Comparison of ENCODE assay signal across 8 mouse cellular contexts in the genomic region with DNA sequence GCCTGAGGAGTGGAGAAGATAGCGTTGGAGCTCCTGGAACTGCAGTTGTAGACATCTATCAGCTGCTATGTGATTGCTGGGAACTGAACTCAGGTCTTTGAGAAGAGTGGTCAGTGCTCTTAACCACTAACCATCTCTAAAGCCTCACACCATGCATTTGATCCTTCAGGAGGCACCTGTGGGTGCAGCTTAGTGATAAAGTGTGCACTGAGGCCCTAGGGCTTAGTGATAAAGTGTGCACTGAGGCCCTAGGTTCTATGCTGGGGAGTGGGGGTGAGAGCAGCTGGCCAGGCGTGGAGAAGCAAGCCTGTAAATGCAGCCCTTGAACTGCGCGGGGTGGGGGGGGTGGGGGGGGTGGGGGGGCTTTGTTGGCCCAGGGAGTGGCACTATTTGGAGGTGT. TPM values are rescaled to one million over a fixed set of nuclear protein-coding genes. Genes with fewer than 3 reads are reported as not detected.
DNase-seq lines count a peak whose midpoint lies in the region; ATAC-seq and TF ChIP-seq lines count a peak whose summit lies in the region.
"Had no signal": no experiment of that assay in that cellular context is flagged by ENCODE, and none has a peak within 500 bp of the region (broad histone marks: within the 10 kb centered on the region; RNA-seq: fewer than 3 reads in every experiment).

No protein-coding gene starts in this region.

- 0 out of 2 replicates have a peak overlapping the region, but pooled peaks have one; percentile 18 for H3K9ac ChIP-seq in heart, embryonic 15.5 days
- H3K9ac ChIP-seq in hindbrain, postnatal 0 days (replicated peaks; ENCODE audit: low read length) = no peak overlapping the region

- ATAC-seq in heart, embryonic 15.5 days (replicated peaks; ENCODE audit: insufficient number of reproducible peaks, insufficient read depth, low FRiP score, low read depth) = no peak
- ATAC-seq in hindbrain, postnatal 0 days = no peak
- ATAC-seq in megakaryocyte-erythroid progenitor cell, adult 5-6 weeks (replicated peaks; ENCODE audit: low FRiP score, low TSS enrichment, poor library complexity, severe bottlenecking) = peak; percentile 60
- no peak for ATAC-seq in inflammation-experienced regulatory T-cells, adult 6 months

- no peaks in the 10 kb centered on the region for H3K27me3 ChIP-seq in heart, embryonic 15.5 days
- no peaks in the 10 kb centered on the region for H3K27me3 ChIP-seq in hindbrain, postnatal 0 days (ENCODE audit: insufficient read depth, low read length)

- peak overlapping the region; percentile 78 for H3K27ac ChIP-seq in heart, embryonic 15.5 days
- H3K27ac ChIP-seq in hindbrain, postnatal 0 days = peak overlapping the region; percentile 0; the same call in 1 of the 2 replicates
- H3K27ac ChIP-seq: limb, embryonic 10.5 days had no signal

- no peak for TF ChIP-seq CTCF in hindbrain, postnatal 0 days (IDR thresholded peaks at IDR 0.05; ENCODE audit: low read depth)

- no peaks in the 10 kb centered on the region for H3K9me3 ChIP-seq in heart, embryonic 15.5 days (replicated peaks)
- no peaks in the 10 kb centered on the region for H3K9me3 ChIP-seq in hindbrain, postnatal 0 days (ENCODE audit: low read length)
- H3K9me3 ChIP-seq: limb, embryonic 10.5 days had no signal

- DNase-seq in heart, postnatal 36 days = no peak
- DNase-seq in c-Kit-positive CD71-positive TER-119-positive erythroid progenitor cells, embryonic 14.5 days (ENCODE audit: low spot score) = peak; percentile 74
- no peak for DNase-seq in hindbrain, postnatal 0 days (ENCODE audit: low spot score)
- no peak for DNase-seq in urinary bladder, postnatal 10 days (ENCODE audit: low spot score)

- H3K4me3 ChIP-seq in heart, embryonic 15.5 days = no peak overlapping the region
- H3K4me3 ChIP-seq in hindbrain, postnatal 0 days (ENCODE audit: low read length) = no peak overlapping the region
- H3K4me3 ChIP-seq: limb, embryonic 10.5 days had no signal

- H3K4me2 ChIP-seq in heart, embryonic 15.5 days = no peak overlapping the region
- H3K4me2 ChIP-seq in hindbrain, postnatal 0 days (ENCODE audit: low read depth, low read length) = no peak overlapping the region

- H3K36me3 ChIP-seq in heart, embryonic 15.5 days = 0 out of 2 replicates have a peak, but pooled peaks cover under 1% of the 10 kb centered on the region
- no peaks in the 10 kb centered on the region; the same call in 1 of the 2 replicates for H3K36me3 ChIP-seq in hindbrain, postnatal 0 days (ENCODE audit: insufficient read depth, low read length)

- WGBS in heart, embryonic 15.5 days = 47% methylated on average over 4 of the region's 4 CpGs
- 61% methylated on average over 4 of the region's 4 CpGs for WGBS in hindbrain, postnatal 0 days

- H3K4me1 ChIP-seq in heart, embryonic 15.5 days (replicated peaks) = peaks cover 45% of the 10 kb centered on the region
- no peaks in the 10 kb centered on the region for H3K4me1 ChIP-seq in hindbrain, postnatal 0 days (ENCODE audit: insufficient read depth, low read length)

- intact Hi-C loops in heart, postnatal 36 days (cut with DNase I) = loop anchor here (1.0 to 5.0 kb wide), 4 partner anchors 17 to 117 kb away; partner anchors contain the start of genes Cd3eap and Ppp1r13l

RNA-seq across cellular contexts. Expression of gene Opa3, which starts 11.9 kb away (rescaled TPM):
- polyA plus RNA-seq in heart, embryonic 15.5 days (2015; fragmentation: Nextera tagmentation; extraction: Ambion mirVana) = 33.8 and 37.9 TPM in 2 replicates
- 10 to 100 TPM; 53.9 to 62.9 TPM for total RNA-seq in heart, postnatal 36 days (2021)
- total RNA-seq in hindbrain, postnatal 0 days (2014; rRNA removed) = 44.2 and 47.7 TPM in 2 replicates
- 34.6 and 37.1 TPM in 2 replicates for polyA plus RNA-seq in hindbrain, postnatal 0 days (2015; fragmentation: Nextera tagmentation; extraction: Ambion mirVana)
- total RNA-seq in megakaryocyte-erythroid progenitor cell, adult 5-6 weeks (2014; fragmentation: Nextera tagmentation) = 22.3 and 22.6 TPM in 2 replicates
- 17.1 and 21.2 TPM in 2 replicates for total RNA-seq in megakaryocyte-erythroid progenitor cell, adult 5-6 weeks (2017)
- 10 to 100 TPM; 14.3 to 20.8 (median 16.6) TPM for polyA plus RNA-seq in inflammation-experienced regulatory T-cells, adult 6 months (2017; shearing (Covaris generic))

RNA-seq across cellular contexts. Expression of gene Gpr4, which starts 27.6 kb away (rescaled TPM):
- polyA plus RNA-seq in heart, embryonic 15.5 days (2015; fragmentation: Nextera tagmentation; extraction: Ambion mirVana) = 2.1 and 2.2 TPM in 2 replicates
- total RNA-seq in heart, postnatal 36 days (2021) = 10 to 100 TPM in 1 of 2 experiments, 1 to 10 TPM in 1; 7.9 to 10.6 TPM
- 3.8 and 4.5 TPM in 2 replicates for total RNA-seq in hindbrain, postnatal 0 days (2014; rRNA removed)
- 4.1 and 4.4 TPM in 2 replicates for polyA plus RNA-seq in hindbrain, postnatal 0 days (2015; fragmentation: Nextera tagmentation; extraction: Ambion mirVana)
- 0.64 TPM in 1 of 2 replicates, not detected in the other for total RNA-seq in megakaryocyte-erythroid progenitor cell, adult 5-6 weeks (2014; fragmentation: Nextera tagmentation)
- total RNA-seq in megakaryocyte-erythroid progenitor cell, adult 5-6 weeks (2017) = not detected in 2 replicates
- under 1 TPM in 1 of 3 experiments, not detected in 2; 0.13 TPM for polyA plus RNA-seq in inflammation-experienced regulatory T-cells, adult 6 months (2017; shearing (Covaris generic))

RNA-seq across cellular contexts. Expression of gene Vasp, which starts 31.6 kb away (rescaled TPM):
- 81.2 and 81.6 TPM in 2 replicates for polyA plus RNA-seq in heart, embryonic 15.5 days (2015; fragmentation: Nextera tagmentation; extraction: Ambion mirVana)
- 10 to 100 TPM; 32.6 to 36.1 TPM for total RNA-seq in heart, postnatal 36 days (2021)
- total RNA-seq in hindbrain, postnatal 0 days (2014; rRNA removed) = 62.6 and 68.3 TPM in 2 replicates
- polyA plus RNA-seq in hindbrain, postnatal 0 days (2015; fragmentation: Nextera tagmentation; extraction: Ambion mirVana) = 35.5 and 37.0 TPM in 2 replicates
- total RNA-seq in megakaryocyte-erythroid progenitor cell, adult 5-6 weeks (2014; fragmentation: Nextera tagmentation) = 19.3 and 34.8 TPM in 2 replicates
- 27.9 and 53.7 TPM in 2 replicates for total RNA-seq in megakaryocyte-erythroid progenitor cell, adult 5-6 weeks (2017)
- polyA plus RNA-seq in inflammation-experienced regulatory T-cells, adult 6 months (2017; shearing (Covaris generic)) = 100 to 1,000 TPM in 1 of 3 experiments, 10 to 100 TPM in 2; 74.0 to 103 (median 94.6) TPM

RNA-seq across cellular contexts. Expression of gene Ppm1n, which starts 39.9 kb away (rescaled TPM):
- polyA plus RNA-seq in heart, embryonic 15.5 days (2015; fragmentation: Nextera tagmentation; extraction: Ambion mirVana) = 0.11 and 0.16 TPM in 2 replicates
- total RNA-seq in heart, postnatal 36 days (2021) = not detected
- 2.1 and 2.9 TPM in 2 replicates for total RNA-seq in hindbrain, postnatal 0 days (2014; rRNA removed)
- 2.0 and 2.5 TPM in 2 replicates for polyA plus RNA-seq in hindbrain, postnatal 0 days (2015; fragmentation: Nextera tagmentation; extraction: Ambion mirVana)
- not detected in 2 replicates for total RNA-seq in megakaryocyte-erythroid progenitor cell, adult 5-6 weeks (2014; fragmentation: Nextera tagmentation)
- not detected in 2 replicates for total RNA-seq in megakaryocyte-erythroid progenitor cell, adult 5-6 weeks (2017)
- polyA plus RNA-seq in inflammation-experienced regulatory T-cells, adult 6 months (2017; shearing (Covaris generic)) = 1 to 10 TPM in 2 of 3 experiments, under 1 TPM in 1; 0.74 to 3.1 (median 2.1) TPM

RNA-seq across cellular contexts. Expression of gene Rtn2, which starts 42.4 kb away (rescaled TPM):
- 27.2 TPM in 2 replicates for polyA plus RNA-seq in heart, embryonic 15.5 days (2015; fragmentation: Nextera tagmentation; extraction: Ambion mirVana)
- 100 to 1,000 TPM; 137 to 148 TPM for total RNA-seq in heart, postnatal 36 days (2021)
- total RNA-seq in hindbrain, postnatal 0 days (2014; rRNA removed) = 151 and 155 TPM in 2 replicates
- 98.4 and 101 TPM in 2 replicates for polyA plus RNA-seq in hindbrain, postnatal 0 days (2015; fragmentation: Nextera tagmentation; extraction: Ambion mirVana)
- not detected in 2 replicates for total RNA-seq in megakaryocyte-erythroid progenitor cell, adult 5-6 weeks (2014; fragmentation: Nextera tagmentation)
- not detected in 2 replicates for total RNA-seq in megakaryocyte-erythroid progenitor cell, adult 5-6 weeks (2017)
- polyA plus RNA-seq in inflammation-experienced regulatory T-cells, adult 6 months (2017; shearing (Covaris generic)) = not detected
